Mouse (Mus musculus) B cell, adult 2 months (primary cell): Measurements from ENCODE around the gene Mbd5.
"Not testable (repeated sequence)": the region's sequence is repeated elsewhere in the genome, so short reads cannot be mapped to it uniquely, and the experiment has no call there.

Experiments
- DNase-seq, 2 experiments: peaks; one replicate each; pipeline ENCODE4 v3.0.0; 2022

Gene Mbd5

DNA sequence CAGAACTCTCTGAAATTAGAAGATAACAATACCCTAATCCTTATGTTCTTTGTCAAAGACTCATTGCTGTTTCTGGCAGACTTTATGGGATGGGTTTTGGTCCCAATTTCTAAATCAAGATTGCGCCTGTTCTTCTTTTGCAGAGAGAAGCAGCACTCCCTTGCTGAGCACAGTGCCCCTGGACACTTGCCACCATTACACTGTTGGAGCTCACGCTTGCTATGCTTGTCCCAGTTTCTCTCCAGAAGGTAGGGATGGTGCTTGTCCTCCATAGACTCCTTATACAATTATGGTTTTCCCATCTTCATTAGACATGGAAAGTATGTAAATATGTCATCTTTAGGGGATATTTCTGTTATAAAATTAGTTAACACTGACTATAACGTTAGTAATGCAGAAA is 220.5 kb downstream of the Mbd5 start:
- DNase-seq = no peak

GRCm38 (mm10) chr2:49177015-49177414 is 227.7 kb downstream of the Mbd5 start:
- no peak for DNase-seq

DNA sequence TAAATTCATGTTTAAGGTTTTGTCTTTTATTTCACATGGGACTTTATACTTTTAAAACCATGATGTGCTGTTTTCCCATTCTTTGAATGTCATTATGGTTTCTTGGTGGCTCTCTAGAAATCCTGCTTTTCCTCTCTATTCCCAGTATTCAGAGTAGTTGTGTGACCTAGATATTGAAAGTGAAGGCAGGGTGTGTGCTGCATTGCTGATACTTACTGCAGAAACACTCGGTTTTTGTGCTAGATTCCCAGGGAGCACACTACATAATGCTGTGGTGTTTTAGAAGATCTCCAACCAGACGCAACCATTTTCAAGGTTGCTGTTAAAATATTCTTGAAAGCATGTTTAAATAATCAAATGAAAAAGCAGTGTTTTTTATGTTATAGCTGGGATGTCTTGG is 241.7 kb downstream of the Mbd5 start:
- no peak for DNase-seq

DNA sequence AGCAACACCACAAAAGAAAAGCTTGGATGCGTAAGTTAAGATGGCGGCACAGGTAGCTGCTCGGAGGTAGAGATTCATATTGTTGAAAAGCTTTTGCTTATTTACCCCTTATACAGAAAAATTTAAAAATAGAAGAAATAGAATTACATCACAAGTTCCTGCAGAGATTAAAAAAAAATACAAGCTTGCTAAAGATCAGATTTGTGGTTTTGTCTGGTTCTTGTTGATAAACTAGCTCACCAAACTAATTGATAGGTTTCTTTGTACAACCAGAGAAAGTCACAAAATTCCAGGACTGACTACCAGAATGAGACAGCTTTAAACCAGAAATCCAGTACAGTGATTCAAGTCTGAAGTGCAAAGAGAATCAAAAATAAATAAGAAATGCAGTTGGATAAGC is 242.4 kb downstream of the Mbd5 start:
- DNase-seq = no peak

- DNase-seq = no peak
Observed at GRCm38 (mm10) chr2:49204081-49204480, 254.8 kb downstream of the Mbd5 start.

- not testable (repeated sequence) for DNase-seq
Observed at GRCm38 (mm10) chr2:49205692-49206091, 256.4 kb downstream of the Mbd5 start.

DNA sequence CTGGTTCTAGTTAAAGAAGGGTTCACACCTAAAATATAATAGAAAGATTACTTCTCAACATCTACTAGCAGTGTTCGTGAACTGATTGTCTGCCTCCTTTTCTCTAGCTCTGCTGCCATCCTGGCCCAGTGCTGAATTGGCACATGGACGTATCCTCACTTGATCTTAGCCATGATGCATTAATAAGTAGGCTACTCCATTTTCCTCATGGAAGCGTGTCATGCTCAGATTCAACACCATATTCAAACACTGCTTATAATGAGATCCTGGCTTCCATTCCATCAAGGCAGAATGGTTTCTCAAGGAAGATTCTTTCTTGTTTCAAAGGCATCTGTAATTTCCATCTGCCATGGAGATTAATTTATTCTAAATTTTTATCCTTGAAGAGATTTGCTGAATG is 260.0 kb downstream of the Mbd5 start:
- no peak for DNase-seq

GRCm38 (mm10) chr2:49210408-49210807 is 261.1 kb downstream of the Mbd5 start:
- DNase-seq = no peak

DNA sequence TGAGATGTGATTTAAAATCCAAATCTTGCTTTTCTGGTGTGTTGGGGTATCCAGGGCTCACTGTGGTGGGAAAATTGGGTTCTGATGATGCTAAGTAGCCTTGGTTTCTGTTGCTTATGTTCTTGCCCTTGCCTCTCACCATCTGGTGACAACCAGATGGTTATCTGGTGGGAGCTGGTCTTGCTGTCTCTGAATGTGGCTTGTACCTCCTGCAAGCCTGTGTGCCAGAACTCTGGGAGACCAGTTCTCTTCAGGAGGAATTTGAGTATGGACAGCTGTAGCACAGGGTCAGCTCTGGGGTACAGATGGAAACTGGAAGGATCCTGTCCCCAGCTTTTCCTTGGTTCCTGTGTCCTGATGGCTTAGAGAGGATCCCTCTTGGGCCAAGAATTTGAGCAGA is 280.4 kb downstream of the Mbd5 start:
- DNase-seq = no peak

DNA sequence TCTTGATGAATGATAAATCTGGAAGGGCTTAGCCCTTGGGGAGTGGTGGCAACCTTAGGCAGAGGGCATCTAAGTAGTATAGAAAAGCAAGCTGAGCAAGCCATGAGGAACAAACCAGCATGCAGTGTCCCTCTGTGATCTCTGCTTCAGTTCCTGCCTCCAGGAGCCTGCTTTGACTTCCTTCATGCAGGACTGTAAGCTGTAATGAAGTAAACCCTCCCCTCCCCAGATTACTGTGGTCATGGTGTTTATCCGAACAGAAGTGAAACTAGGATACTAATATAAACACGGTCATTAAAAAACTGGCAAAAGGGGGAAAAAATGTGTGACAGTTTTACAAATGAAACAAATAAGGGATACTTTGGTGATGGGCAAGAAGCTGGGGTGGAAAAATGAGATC is 284.8 kb downstream of the Mbd5 start:
- DNase-seq = no peak

DNA sequence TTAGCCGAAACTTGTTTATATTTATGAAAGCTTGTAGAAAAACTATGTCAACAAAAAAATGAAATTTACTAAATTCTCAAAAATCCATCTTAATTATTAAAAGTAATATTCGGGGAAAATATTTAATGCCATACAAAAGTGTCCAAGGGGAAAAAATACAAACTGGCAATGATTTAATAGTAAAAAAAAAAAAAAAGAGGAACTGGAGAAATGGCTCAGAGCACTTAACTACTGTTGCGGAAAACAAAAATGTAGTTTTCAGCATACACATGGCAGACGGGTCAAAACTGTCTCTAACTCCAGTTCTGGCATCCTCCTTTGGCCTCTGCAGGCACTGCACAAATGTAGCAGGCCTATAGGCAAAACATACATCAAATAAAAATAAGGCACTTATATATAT is 292.4 kb downstream of the Mbd5 start:
- no peak for DNase-seq

DNA sequence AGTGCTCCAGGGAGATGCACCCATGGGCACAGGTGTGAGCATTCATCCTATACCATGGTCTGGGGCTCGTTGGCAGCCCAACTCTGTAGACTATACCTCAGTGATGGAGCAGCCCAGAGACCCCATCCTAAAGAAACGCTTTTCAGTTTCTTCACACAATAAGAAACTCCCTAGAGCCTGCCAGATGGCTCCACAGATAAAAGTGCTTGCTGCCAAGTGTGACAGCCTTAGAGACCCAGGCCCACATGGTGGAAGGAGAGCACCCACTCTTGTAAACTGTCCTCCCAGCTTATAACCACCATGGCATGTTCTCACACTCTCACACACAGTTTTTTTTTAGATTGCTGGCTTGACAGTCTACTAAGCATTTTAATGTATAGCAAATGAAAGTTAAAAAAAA is 314.8 kb downstream of the Mbd5 start:
- no peak for DNase-seq

DNA sequence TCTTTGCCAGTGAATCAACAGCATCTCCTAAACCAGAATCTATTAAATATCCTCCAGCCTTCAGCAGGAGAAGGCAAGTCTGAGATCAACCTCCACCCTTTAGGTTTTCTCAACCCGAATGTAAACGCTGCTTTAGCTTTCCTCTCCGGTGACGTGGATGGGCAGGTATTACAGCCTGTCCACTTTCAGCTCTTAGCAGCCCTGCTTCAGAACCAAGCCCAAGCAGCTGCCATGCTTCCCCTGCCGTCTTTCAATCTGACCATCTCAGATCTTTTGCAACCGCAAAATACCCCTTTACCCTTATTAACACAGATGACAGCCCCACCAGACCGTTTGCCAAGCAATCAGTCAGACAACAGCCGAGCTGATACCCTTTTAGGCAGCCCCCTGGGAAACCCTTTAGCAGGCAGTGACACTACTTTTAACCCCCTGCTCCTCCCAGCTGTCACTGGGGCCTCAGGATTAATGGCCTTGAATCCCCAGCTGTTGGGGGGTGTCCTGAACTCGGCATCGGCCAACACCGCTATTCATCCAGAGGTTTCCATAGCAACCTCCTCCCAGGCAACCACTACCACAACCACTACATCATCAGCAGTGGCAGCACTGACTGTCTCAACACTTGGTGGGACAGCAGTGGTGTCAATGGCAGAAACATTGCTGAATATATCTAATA is 323.1 kb downstream of the Mbd5 start:
- DNase-seq = no peak

GRCm38 (mm10) chr2:49276017-49276722 is 326.9 kb downstream of the Mbd5 start:
- DNase-seq = no peak

GRCm38 (mm10) chr2:49280496-49280895 is 331.2 kb downstream of the Mbd5 start:
- DNase-seq = no peak

DNA sequence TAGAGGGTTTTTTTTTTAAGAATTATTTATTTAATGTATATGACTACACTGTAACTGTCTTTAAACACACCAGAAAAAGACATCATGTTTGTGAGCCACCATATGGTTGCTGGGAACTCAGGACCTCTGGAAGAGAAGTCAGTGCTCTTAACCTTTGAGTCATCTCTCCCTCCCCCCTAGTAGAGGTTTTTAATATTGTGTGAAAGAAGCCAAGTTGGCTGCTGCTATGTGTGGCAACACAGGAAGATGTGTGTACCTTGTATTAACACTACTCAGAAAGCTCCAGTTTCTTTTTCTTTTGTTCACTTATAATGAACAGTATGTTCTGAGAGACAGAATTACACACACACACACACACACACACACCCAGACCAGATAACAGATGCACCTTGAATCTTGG is 334.3 kb downstream of the Mbd5 start:
- no peak for DNase-seq

GRCm38 (mm10) chr2:49286965-49287364 is 337.7 kb downstream of the Mbd5 start:
- no peak for DNase-seq

GRCm38 (mm10) chr2:49291709-49292108 is 342.4 kb downstream of the Mbd5 start:
- DNase-seq = no peak

DNA sequence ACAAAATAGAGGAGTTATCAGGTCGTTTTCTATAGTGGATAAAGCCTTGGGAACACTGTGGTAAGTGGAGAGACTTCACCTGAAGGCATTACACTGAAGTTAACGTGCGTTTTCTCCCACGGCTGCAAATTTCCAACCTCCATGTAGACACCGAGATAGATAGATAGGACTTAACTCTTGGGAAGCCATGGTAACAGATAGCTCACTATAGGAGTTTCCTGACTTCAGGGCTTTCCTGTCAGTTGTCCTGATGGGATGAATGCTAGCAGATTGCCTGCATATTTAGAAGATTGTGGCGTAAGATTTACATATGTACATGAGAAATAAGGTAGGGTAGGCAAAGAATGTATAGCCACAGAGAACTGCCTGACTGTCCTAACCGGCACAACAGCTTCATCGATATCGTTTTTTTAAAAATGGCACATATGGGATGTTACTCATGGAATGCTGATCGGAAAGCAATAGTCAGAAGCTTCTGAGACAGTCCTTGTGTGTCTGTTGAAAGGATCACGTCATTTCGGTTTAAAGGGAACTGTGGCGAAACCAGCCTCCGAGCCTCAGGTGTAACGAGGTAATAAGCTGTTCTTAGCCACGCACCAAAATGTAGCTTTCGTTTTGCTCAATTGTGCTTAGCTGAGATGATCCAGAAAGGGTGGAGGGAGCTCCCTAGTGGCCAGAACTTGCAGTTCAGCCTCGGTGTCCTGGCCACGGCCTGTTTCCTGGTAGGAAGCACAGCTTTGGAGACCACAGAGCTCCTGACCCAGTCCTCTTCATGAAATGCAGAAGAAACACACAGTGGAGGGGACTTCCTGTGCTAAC is 363.5 kb downstream of the Mbd5 start:
- peak; percentile 84 to 87 for DNase-seq

DNA sequence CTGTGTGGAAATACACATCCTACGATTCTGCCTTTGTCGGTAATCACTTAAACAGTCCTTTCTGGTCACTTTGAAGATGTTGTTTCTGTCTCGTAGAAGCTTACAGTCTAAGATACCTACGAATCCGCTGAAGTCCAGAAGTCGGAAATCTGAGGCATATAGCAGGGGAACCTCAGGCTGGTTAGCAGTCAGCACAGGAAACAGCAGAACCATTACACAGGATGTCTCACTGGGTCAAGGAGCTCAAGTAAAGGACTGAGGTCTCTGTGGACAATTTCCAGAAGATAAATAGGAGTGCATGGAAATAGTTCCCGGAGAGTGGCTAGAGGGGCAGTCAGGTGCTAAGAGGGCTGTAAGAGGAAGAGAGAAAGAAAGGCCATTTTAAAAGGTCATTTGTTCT is 384.3 kb downstream of the Mbd5 start:
- no peak for DNase-seq

- DNase-seq = no peak
Observed at GRCm38 (mm10) chr2:49335267-49335666, 386.0 kb downstream of the Mbd5 start.

DNA sequence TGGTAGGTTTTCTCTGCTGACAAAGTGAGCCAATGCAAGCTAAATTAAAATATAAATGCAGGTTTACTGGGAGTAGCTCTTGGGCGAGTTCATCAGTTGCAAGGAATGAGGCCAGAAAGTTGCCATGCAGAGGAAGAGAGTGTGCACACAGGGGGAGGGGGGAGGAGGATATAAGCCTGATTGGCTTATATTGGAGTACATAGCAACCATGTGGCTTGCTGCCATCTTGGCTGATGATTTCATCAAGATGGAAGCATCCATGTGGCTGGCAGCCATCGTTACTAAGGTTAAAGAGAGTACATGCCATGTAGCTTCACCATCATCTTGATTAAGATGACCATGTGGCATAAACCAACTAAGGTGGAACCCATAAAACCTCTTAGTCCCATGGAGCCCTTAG is 395.0 kb downstream of the Mbd5 start:
- no peak for DNase-seq

GRCm38 (mm10) chr2:49345786-49346185 is 396.5 kb downstream of the Mbd5 start:
- no peak for DNase-seq

DNA sequence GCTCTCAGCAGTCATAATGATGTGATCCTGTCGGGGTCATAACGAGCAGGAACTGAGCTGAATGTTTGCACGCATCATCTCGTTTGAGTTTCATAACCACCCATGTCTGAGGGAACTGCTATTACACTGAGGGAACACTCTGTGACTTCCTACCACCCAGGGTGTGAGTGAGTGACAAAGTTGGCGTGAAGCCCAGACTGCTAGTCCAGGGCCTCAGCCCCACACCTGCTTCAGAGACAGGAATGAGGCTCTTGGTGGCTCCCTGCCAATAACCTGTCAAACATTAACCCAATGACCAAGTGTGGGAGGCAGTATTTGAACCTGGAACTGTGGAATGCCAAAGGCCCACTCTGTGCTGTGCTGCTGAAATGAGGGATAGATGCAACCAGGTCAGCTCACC is 400.5 kb downstream of the Mbd5 start:
- peak; percentile 19 to 25 for DNase-seq
